Mouse (Mus musculus) heart, adult 11 months (tissue): Measurements from ENCODE around the gene Cmc1.
"Not testable (repeated sequence)": the region's sequence is repeated elsewhere in the genome, so short reads cannot be mapped to it uniquely, and the experiment has no call there.

Experiments used
- DNase-seq: peaks from one replicate; pipeline ENCODE4 v3.0.0; 2022

The Cmc1 gene

DNA sequence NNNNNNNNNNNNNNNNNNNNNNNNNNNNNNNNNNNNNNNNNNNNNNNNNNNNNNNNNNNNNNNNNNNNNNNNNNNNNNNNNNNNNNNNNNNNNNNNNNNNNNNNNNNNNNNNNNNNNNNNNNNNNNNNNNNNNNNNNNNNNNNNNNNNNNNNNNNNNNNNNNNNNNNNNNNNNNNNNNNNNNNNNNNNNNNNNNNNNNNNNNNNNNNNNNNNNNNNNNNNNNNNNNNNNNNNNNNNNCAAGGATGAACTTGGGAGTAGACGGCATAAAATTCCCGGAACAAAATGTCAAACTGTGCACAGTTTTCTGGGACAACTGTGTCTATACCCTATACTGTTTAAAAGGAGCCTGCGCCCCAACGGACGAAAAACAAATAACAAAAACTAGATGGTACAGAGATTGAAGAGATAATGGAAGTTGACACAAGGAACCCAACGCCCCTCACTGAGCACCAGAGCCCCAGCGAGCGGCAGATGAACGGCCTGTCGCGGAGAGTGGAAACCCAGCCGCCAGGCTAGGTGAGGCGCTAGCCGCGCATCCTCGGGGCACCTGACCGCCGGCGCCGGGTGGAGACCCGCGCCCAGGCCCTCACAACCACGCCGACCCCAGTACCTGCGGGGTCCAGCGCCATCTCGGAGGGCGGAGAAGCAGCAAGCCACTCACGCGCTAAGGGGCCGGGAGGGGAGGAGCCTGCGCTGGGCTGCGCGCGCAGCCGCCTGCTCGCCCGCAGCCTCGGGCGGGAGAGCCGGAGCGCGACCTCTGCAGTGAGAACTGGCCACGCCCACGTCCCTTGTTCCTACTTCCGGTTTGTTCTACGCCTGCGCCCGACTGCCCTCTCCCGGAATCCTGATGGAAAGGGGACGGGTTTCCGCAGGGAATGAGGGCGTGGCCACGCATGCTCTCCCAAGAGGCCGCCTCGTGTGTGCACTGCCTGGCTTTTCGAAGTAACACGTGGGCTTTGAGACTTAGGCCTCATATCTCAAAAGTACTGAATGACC is at the start of gene Cmc1:
Gene Cmc1 (minus strand): TSS at position 771 of the 996 bp plus-strand sequence.
- DNase-seq, result peak; percentile 100

GRCm38 (mm10) chr9:118198557-118198956 is 48.6 kb upstream of the Cmc1 start:
- peak; percentile 53 for DNase-seq

- DNase-seq, result peak; percentile 66
Observed at GRCm38 (mm10) chr9:118196661-118197390, 46.8 kb upstream of the Cmc1 start.

DNA sequence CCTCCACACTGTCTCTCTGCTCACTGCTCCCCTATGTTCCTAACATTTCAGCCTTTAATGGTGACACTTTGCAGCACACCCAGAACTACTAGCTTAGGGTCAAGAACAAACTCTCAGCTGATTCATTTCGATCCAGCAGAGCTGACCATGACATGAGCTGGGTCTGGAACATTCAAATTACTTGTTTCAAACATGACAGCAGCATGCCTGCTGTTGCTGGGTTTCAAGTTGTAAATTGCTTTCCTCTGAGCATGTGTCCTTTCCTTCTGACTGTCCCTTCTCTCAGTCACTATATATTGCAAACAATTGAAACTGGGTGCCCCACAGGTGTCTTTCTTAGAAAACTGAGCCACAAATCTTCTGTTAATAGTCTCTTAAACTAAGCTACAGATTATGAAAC is 43.3 kb upstream of the Cmc1 start:
- peak; percentile 46 for DNase-seq

- DNase-seq, result peak; percentile 52
Observed at GRCm38 (mm10) chr9:118191276-118191675, 41.3 kb upstream of the Cmc1 start.

- peak; percentile 41 for DNase-seq
Observed at GRCm38 (mm10) chr9:118188374-118188773, 38.4 kb upstream of the Cmc1 start.

DNA sequence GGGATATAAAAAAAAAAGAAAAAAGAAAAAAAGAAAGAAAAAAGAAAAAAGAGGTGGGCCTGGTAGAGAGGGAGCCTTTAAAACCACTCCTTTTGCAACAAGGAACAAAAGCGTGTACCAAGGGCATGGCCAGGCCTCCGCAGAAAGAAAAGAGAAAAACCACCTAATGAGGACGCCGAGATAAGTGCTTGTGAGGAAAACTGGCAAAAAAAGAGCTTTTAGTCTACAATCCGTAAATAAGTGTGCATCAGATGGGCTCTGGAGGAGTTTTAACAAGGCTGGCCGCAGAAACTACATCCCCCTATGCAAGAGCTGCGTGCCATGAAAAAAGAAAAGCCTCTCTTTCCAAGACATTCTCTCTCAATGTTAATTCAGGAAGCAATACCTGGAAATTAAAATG is 37.4 kb upstream of the Cmc1 start:
- DNase-seq, result peak; percentile 18

DNA sequence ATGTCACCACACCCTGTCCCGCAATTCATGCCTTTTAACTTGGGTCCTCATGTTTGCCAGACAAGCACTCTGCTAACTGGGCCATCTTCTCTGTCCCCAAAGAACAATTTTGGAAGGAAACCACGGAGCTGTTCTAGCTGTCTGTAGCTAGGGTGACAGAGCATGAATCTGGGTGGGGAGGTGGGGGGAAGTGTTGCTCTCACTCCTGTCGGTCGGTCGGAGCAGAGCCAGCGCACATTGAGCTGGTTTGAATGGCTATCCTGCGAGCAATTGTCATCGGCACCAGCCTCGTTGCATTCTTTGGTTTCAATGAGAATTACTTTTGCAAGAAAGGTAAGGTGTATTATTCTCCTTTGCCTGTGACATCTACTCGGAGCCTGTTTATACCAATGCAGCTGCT is 36.8 kb upstream of the Cmc1 start:
- DNase-seq, result peak; percentile 15

- peak; percentile 66 for DNase-seq
Observed at GRCm38 (mm10) chr9:118179136-118180025, 29.4 kb upstream of the Cmc1 start.

DNA sequence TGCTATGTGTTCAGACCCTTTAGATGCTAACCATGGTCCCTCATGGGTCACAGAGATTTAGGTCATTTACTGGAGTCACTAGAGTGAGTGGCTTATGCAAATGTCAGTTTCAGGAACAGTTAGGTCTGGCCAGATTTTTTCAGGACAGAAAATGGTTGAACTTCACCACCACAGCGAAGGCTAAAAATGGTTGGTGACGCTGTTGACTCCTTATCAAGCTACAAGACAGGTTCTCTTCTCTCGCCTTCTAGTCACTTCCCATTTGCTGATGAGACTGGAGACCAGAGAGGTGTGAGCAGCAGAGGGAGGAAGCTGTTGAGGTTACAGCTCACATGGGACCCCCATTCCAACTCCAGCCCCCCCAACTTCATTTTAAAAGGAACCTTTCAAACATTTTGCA is 26.7 kb upstream of the Cmc1 start:
- DNase-seq, result peak; percentile 74

- DNase-seq, result peak; percentile 66
Observed at GRCm38 (mm10) chr9:118175411-118175810, 25.4 kb upstream of the Cmc1 start.

DNA sequence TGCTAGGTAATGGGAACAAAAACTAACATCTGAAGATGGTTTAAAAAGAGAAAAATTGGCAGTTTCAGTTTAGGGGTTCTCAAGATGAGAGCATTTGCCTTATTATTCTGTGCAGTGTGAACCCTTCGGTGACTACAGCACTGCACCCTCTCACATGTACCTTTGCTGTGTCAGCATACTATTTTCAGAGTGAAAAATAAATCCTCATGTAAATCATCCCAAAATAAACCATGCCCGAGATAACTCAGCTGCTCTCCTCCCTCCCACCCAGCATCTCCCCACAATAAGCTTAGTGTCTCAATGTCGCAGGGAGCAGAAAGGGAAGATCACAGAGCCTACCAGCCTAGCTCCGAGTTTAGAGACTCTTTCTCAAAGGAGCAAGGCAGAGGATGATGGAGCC is 23.1 kb upstream of the Cmc1 start:
- peak; percentile 51 for DNase-seq

- DNase-seq, result peak; percentile 84
Observed at GRCm38 (mm10) chr9:118168544-118168943, 18.6 kb upstream of the Cmc1 start.

DNA sequence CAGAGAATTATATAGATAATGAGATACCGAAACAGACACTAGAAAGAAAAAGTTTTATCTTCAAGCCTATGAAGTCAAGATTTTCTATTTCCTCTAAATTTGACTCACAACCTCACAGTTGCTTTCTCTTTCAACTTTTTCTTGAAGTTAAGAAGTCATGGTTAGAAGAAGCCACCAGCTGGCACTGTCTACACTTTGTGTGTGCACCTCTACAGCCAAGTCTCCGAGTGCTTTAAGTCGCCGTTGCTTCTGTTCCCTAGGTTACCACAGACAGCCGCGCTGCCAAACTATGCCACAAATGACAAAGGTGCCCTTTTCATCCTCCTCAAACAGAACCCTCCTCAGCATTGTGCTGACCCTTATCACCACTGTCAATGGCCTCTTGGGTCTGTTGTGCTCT is 17.6 kb upstream of the Cmc1 start:
- DNase-seq, result no peak

DNA sequence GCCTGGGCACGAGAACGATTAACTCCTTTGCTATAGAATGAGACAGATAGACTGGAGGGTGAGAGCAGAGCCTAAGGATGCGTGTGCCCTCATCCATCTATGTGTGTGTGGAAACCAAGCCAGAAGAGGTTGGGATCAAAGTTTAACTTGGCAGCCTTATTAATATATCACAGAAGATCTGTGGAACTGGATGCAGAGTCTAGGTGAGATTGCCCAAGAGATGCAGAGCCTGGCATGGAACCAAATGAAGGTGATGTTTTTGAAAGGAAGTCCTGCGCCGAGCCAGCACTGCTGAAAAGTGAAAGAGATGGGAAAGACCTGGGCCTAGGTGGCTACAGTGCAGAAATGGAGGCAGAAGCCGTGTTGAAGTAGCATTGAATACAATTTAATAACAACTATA is 11.6 kb upstream of the Cmc1 start:
- peak; percentile 63 for DNase-seq

DNA sequence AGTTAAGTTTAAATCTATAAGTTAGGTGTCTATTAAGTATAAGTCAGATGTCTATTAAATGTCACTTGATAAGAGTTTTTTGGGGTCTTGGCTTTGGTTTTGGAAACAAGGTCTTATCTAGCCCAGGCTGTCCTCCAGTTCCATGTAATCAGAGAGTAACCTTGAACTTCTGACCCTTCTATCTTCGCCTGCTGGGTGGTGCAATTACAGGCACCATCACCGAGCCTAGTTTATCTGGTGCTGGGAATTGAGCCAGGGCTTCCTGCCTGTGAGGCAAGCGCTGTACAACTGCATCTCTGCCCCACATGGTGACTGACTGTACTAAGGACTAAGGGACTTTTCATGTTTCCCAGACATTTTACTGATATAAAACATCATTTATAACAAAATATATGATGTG is 10.0 kb upstream of the Cmc1 start:
- peak; percentile 72 for DNase-seq

DNA sequence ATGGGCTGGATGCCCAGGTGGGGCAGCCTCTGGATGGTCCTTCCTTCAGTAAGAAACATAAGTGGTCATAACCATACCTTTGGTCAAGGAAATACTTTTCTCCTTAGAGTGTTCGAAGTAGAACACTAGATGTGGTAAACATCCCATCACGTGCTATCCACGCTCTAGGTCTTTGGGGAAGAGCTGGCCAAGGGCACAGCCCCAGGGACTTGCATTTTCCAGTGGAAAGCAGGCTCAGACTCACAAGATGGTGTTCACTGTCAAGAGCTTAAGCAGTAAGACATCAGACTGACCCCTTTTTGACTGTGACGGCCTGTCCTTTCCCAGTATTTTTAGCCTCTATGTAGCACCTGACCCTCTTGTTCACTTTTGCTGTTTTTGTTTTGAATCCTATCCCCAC is 8.2 kb upstream of the Cmc1 start:
- peak; percentile 74 for DNase-seq

GRCm38 (mm10) chr9:118157234-118157633 is 7.3 kb upstream of the Cmc1 start:
- no peak for DNase-seq

- DNase-seq, result peak; percentile 77
Observed at GRCm38 (mm10) chr9:118154666-118155065, 4.7 kb upstream of the Cmc1 start.

DNA sequence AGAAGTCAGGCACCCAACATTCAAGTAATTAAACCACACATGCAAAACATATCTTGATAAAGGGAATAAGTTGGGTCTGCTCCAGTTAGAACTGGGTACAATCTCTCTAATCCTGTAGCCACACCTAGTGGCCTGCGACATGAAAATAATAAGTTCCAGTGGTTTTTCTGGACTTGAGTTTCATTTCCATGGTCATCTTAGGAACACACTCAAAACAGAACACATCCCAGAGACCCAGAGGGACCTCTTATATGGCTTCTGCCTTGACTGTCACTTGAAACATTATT is 1.2 kb upstream of the Cmc1 start:
- no peak for DNase-seq

- DNase-seq, result peak; percentile 89
Observed at GRCm38 (mm10) chr9:118150429-118151220, 648 bp upstream of the Cmc1 start.

DNA sequence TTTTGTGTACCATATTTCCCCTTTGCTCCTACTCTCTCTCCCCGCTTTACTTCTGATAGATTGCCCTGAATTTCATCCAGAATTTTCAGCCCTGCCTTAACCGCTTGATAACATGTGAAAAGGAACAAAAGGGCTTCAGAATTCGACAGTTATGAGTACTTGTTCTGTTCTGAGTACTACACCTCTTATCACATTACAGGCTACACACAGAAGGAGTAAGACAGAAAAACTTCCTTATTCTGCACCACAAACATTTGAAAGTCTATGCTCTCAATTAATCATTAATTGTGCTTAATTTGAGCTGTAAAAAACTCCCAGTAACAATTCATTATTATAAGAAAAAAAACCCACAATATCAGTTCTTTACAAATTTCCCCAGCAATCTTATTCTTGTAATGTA is 9.6 kb downstream of the Cmc1 start:
- not testable (repeated sequence) for DNase-seq
